ENCODE assay signal across 12 mouse cellular contexts in the genomic region with DNA sequence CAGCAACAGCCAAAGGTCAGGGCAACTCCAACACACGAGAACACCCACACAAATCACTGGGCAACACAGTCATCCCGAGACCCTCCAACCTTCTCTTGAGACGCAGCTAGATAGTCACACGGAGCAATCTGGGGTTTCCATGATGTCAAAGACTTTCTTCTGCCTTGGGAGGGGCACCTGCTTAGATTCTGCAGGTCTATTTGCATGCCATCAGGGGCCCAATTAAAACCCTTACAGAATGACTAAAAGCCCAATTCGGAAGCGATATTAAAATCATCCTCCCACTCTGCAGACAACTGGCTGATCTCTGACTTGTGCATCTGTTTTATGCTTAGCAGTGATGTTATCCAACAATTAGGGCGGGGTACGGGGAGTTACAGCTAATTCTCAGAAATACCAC.
"Had no signal": no experiment of that assay in that cellular context is flagged by ENCODE, and none has a peak within 500 bp of the region (broad histone marks: within the 10 kb centered on the region; RNA-seq: fewer than 3 reads in every experiment).

No protein-coding gene starts in this region.

- H3K4me3 ChIP-seq: left cerebral cortex, adult 2 months; limb, embryonic 10.5 days; liver, embryonic 15.5 days; megakaryocyte, embryonic 14.5 days; midbrain, embryonic 12.5 days had no signal

- DNase-seq: kidney, postnatal 10 days; lung, adult 2 months; lung, postnatal 10 days; lung, postnatal 4 days; right cerebral cortex, postnatal 14 days; thymus, postnatal 36 days had no signal

- H3K27ac ChIP-seq: left cerebral cortex, adult 2 months; limb, embryonic 10.5 days; liver, embryonic 15.5 days; midbrain, embryonic 12.5 days had no signal

- H3K36me3 ChIP-seq: limb, embryonic 10.5 days; liver, embryonic 15.5 days; midbrain, embryonic 12.5 days had no signal

- ATAC-seq: midbrain, embryonic 16.5 days had no signal

- H3K4me1 ChIP-seq: limb, embryonic 10.5 days; liver, embryonic 15.5 days had no signal

- H3K27me3 ChIP-seq: liver, embryonic 15.5 days; megakaryocyte, embryonic 14.5 days; midbrain, embryonic 12.5 days had no signal
